Mouse (Mus musculus): Measurements from ENCODE around the gene 4930505A04Rik.

4930505A04Rik gene

GRCm38 (mm10) chr11:30394351-30394750 lies 77.3 kb downstream of the 4930505A04Rik start:
- in situ Hi-C loops (cut with MboI; ENCODE audit: low pct_unique_long_range_greater_than_20kb in 1 of 2, low sequenced_read_pairs in 2 of 2, unreplicated experiment in 1 of 2) = no loop called here

- in situ Hi-C loops (cut with MboI; ENCODE audit: low pct_unique_long_range_greater_than_20kb in 1 of 2, low sequenced_read_pairs in 2 of 2, unreplicated experiment in 1 of 2) = no loop called here
These were observed 88.6 kb downstream of the 4930505A04Rik start for GRCm38 (mm10) chr11:30383076-30383475.
